ENCODE assay signal across 9 mouse cellular contexts in the genomic region with DNA sequence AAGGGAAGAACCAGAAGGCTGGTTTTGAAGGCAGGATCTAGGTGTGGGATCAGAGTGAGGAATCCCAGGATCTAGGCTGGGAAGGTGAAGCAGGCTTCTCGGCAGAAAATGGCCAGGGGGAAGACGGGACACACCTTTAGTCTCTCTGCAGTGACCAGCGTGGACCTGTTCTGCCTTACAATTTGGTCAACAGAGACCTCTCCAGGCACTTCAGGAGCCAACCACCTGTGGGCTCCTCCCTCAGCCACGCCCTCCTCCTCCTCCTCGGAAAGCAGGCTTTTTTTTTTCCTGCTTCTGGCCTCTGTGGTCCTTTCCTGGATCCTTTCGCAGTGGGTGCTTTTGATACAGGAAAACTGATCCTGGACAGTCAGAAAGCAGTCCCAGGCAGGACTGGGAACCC. TPM values are rescaled to one million over a fixed set of nuclear protein-coding genes. Genes with fewer than 3 reads are reported as not detected.
A peak's percentile ranks its signal among the peaks of the same experiment; 100 is the strongest.
DNase-seq lines count a peak whose midpoint lies in the region; ATAC-seq and TF ChIP-seq lines count a peak whose summit lies in the region.
"Had no signal": no experiment of that assay in that cellular context is flagged by ENCODE, and none has a peak within 500 bp of the region (broad histone marks: within the 10 kb centered on the region; RNA-seq: fewer than 3 reads in every experiment).

A gene (minus strand): TSS at position 182 of the 400 bp plus-strand sequence.

- H3K4me2 ChIP-seq in forebrain, embryonic 12.5 days: peak within 1 kb of the TSS; percentile 24; the same call in 1 of the 2 replicates
- no peak within 1 kb of the TSS for H3K4me2 ChIP-seq in forebrain, embryonic 15.5 days (replicated peaks)
- peak within 1 kb of the TSS; percentile 49 for H3K4me2 ChIP-seq in kidney, embryonic 14.5 days (replicated peaks; ENCODE audit: low read depth, low read length)

- peaks cover 6% of the 10 kb centered on the region for H3K4me1 ChIP-seq in forebrain, embryonic 12.5 days
- H3K4me1 ChIP-seq in forebrain, embryonic 15.5 days: peaks cover 5% of the 10 kb centered on the region
- H3K4me1 ChIP-seq in brown adipose tissue, adult 24 weeks (ENCODE audit: control insufficient read depth, insufficient read depth, insufficient read length, low read length): no peaks in the 10 kb centered on the region; the same call in 1 of the 2 replicates
- peaks cover 36% of the 10 kb centered on the region for H3K4me1 ChIP-seq in kidney, embryonic 14.5 days (ENCODE audit: control insufficient read depth, insufficient read depth, low read length)
- no peaks in the 10 kb centered on the region for H3K4me1 ChIP-seq in lung, adult 2 months (ENCODE audit: control insufficient read depth, insufficient read depth, low read length)

- H3K4me3 ChIP-seq in forebrain, embryonic 12.5 days (replicated peaks): peak within 1 kb of the TSS; percentile 9; the same call in 1 of the 2 replicates
- H3K4me3 ChIP-seq in forebrain, embryonic 15.5 days: no peak within 1 kb of the TSS
- H3K4me3 ChIP-seq in brown adipose tissue, adult 24 weeks (ENCODE audit: insufficient read depth, low read depth, low read length): peak within 1 kb of the TSS; percentile 6; the same call in 1 of the 2 replicates
- peak within 1 kb of the TSS; percentile 49 for H3K4me3 ChIP-seq in kidney, embryonic 14.5 days (ENCODE audit: low read length)
- H3K4me3 ChIP-seq in lung, adult 2 months (replicated peaks; ENCODE audit: extremely low read depth, low read depth, low read length): peak within 1 kb of the TSS; percentile 56

- peak; percentile 92; the same call in 1 of the 2 replicates for TF ChIP-seq POLR2A in lung, adult 2 months (IDR thresholded peaks at IDR 0.05; ENCODE audit: borderline replicate concordance, extremely low read depth, low read depth, low read length)

- H3K27me3 ChIP-seq in forebrain, embryonic 12.5 days: peaks cover 38% of the 10 kb centered on the region
- H3K27me3 ChIP-seq in forebrain, embryonic 15.5 days: peaks cover 20% of the 10 kb centered on the region
- H3K27me3 ChIP-seq in kidney, embryonic 14.5 days (ENCODE audit: control insufficient read depth, insufficient read depth, low read length): no peaks in the 10 kb centered on the region

- H3K27ac ChIP-seq in forebrain, embryonic 12.5 days: no peak within 1 kb of the TSS
- no peak within 1 kb of the TSS for H3K27ac ChIP-seq in forebrain, embryonic 15.5 days (replicated peaks)
- H3K27ac ChIP-seq in brown adipose tissue, adult 24 weeks (replicated peaks; ENCODE audit: low read depth, low read length): no peak within 1 kb of the TSS
- H3K27ac ChIP-seq in kidney, embryonic 14.5 days (ENCODE audit: low read depth, low read length): peak within 1 kb of the TSS; percentile 76; the same call in 1 of the 2 replicates

- peaks cover 22% of the 10 kb centered on the region for H3K36me3 ChIP-seq in forebrain, embryonic 12.5 days (replicated peaks)
- peaks cover 14% of the 10 kb centered on the region for H3K36me3 ChIP-seq in forebrain, embryonic 15.5 days
- peaks cover 17% of the 10 kb centered on the region for H3K36me3 ChIP-seq in kidney, embryonic 14.5 days (ENCODE audit: control insufficient read depth, insufficient read depth, low read length)

- ATAC-seq in forebrain, embryonic 12.5 days (ENCODE audit: low FRiP score): no peak
- ATAC-seq in forebrain, embryonic 15.5 days (replicated peaks): no peak
- no peak for ATAC-seq in kidney, embryonic 14.5 days (ENCODE audit: low FRiP score, low TSS enrichment)

- 2% methylated on average over 6 of the region's 6 CpGs for WGBS in forebrain, embryonic 12.5 days
- WGBS in forebrain, embryonic 15.5 days: 17% methylated on average over 4 of the region's 6 CpGs
- WGBS in kidney, embryonic 14.5 days: 9% methylated on average over 6 of the region's 6 CpGs
- WGBS in lung, adult 2 months: 34% methylated on average over 6 of the region's 6 CpGs

- peak within 1 kb of the TSS; percentile 21; the same call in 1 of the 2 replicates for H3K9ac ChIP-seq in forebrain, embryonic 12.5 days
- H3K9ac ChIP-seq in forebrain, embryonic 15.5 days (replicated peaks): no peak within 1 kb of the TSS
- peak within 1 kb of the TSS; percentile 64 for H3K9ac ChIP-seq in kidney, embryonic 14.5 days (ENCODE audit: low read depth, low read length)

- no peaks in the 10 kb centered on the region for H3K9me3 ChIP-seq in forebrain, embryonic 12.5 days
- H3K9me3 ChIP-seq in forebrain, embryonic 15.5 days: no peaks in the 10 kb centered on the region
- no peaks in the 10 kb centered on the region for H3K9me3 ChIP-seq in kidney, embryonic 14.5 days (ENCODE audit: control insufficient read depth, low read length)

- peak; percentile 81 for DNase-seq in lung, adult 2 months
- DNase-seq in spleen, postnatal 14 days (ENCODE audit: low spot score in 2 of 2): no peak
- no peak for DNase-seq in adipocyte (ENCODE audit: low spot score)
- no peak for DNase-seq in thymus, postnatal 36 days
- DNase-seq: cerebellum, adult 11 months had no signal

- no peak for TF ChIP-seq CTCF in lung, adult 2 months (IDR thresholded peaks at IDR 0.05; ENCODE audit: insufficient read depth, low read length)

RNA-seq across cellular contexts. Expression of the gene that starts here (rescaled TPM):
- polyA plus RNA-seq in forebrain, embryonic 12.5 days (2016; fragmentation: Nextera tagmentation; extraction: Ambion mirVana): 1.5 and 2.4 TPM in 2 replicates
- polyA plus RNA-seq in forebrain, embryonic 15.5 days (2015; fragmentation: Nextera tagmentation; extraction: Ambion mirVana): 0.20 and 0.29 TPM in 2 replicates
- 0.79 TPM in 1 of 2 replicates, not detected in the other for polyA plus RNA-seq in brown adipose tissue, adult 24 weeks (2012; ENCODE audit: insufficient read depth, insufficient read length, missing spikeins)
- polyA plus RNA-seq in kidney, embryonic 14.5 days (2014; fragmentation: Nextera tagmentation; extraction: Ambion mirVana): 44.7 and 47.1 TPM in 2 replicates
- polyA plus RNA-seq in lung, adult 2 months (2012; rRNA removed): 157 and 158 TPM in 2 replicates

Comparison
In these comparisons a context has a peak if more than half of its experiments do, and no peak if none do; other contexts are left out.
1. RNA of the gene that starts here (polyA plus RNA-seq): 157 to 158 TPM in lung, adult 2 months and 44.7 to 47.1 TPM in kidney, embryonic 14.5 days; 1.5 to 2.4 TPM in forebrain, embryonic 12.5 days, 0.79 TPM in brown adipose tissue, adult 24 weeks and 0.20 to 0.29 TPM in forebrain, embryonic 15.5 days; every median in the first group is over 10 times any median in the second.